Mouse (Mus musculus) heart, embryonic 15.5 days (tissue): Measurements from ENCODE around the gene Pigg. TPM values are rescaled to one million over a fixed set of nuclear protein-coding genes. Genes with fewer than 3 reads are reported as not detected.
A peak's percentile ranks its signal among the peaks of the same experiment; 100 is the strongest.
"Not testable (repeated sequence)": the region's sequence is repeated elsewhere in the genome, so short reads cannot be mapped to it uniquely, and the experiment has no call there.

Experiments
- ATAC-seq: fragments of 200-750 bp; cut with Nextera tagmentation; replicated peaks from 2 replicates; pipeline ENCODE4 v1.8.0; 2017; ENCODE audit warnings: low read depth, moderate TSS enrichment; ENCODE audit not compliant: insufficient number of reproducible peaks, insufficient read depth, low FRiP score
- H3K27ac ChIP-seq: fragments of 300-500 bp; sonication (generic); 2 replicates; pipeline ENCODE4 v1.5.1; 2015; ENCODE audit warnings: mild to moderate bottlenecking, inconsistent platforms
- H3K27me3 ChIP-seq: fragments of 300-500 bp; sonication (generic); 2 replicates; pipeline ENCODE4 v1.6.1; 2015; ENCODE audit warnings: inconsistent platforms
- H3K36me3 ChIP-seq: fragments of 300-500 bp; sonication (generic); 2 replicates; pipeline ENCODE4 v1.6.1; 2015; ENCODE audit warnings: mild to moderate bottlenecking, inconsistent platforms
- H3K4me1 ChIP-seq: fragments of 300-500 bp; sonication (generic); replicated peaks from 2 replicates; pipeline ENCODE4 v1.6.1; 2015; ENCODE audit warnings: inconsistent platforms
- H3K4me2 ChIP-seq: fragments of 300-500 bp; sonication (generic); 2 replicates; pipeline ENCODE4 v1.6.1; 2015; ENCODE audit warnings: inconsistent platforms, mild to moderate bottlenecking, moderate library complexity
- H3K4me3 ChIP-seq: fragments of 300-500 bp; sonication (generic); 2 replicates; pipeline ENCODE4 v1.5.1; 2015; ENCODE audit warnings: mild to moderate bottlenecking, inconsistent platforms
- H3K9ac ChIP-seq: fragments of 300-500 bp; sonication (generic); 2 replicates; pipeline ENCODE4 v1.6.1; 2015; ENCODE audit warnings: mild to moderate bottlenecking, inconsistent platforms
- H3K9me3 ChIP-seq: fragments of 300-500 bp; sonication (generic); replicated peaks from 2 replicates; pipeline ENCODE4 v1.6.1; 2016; ENCODE audit warnings: inconsistent platforms
- WGBS: fragments of 180-500 bp; shearing (Covaris S2); methylation state at CpG from one replicate; pipeline ENCODE4 v1.1.7; 2015; ENCODE audit warnings: mixed read lengths; 5-methylcytosine and 5-hydroxymethylcytosine counted together
- polyA plus RNA-seq: library from polyadenylated mRNA; unstranded; fragments of >200 nt; fragmentation: Nextera tagmentation; extraction: Ambion mirVana; gene quantifications from 2 replicates; pipeline ENCODE4 v1.2.1, GENCODE M21; 2015

The Pigg gene
- polyA plus RNA-seq: 5.3 and 5.7 TPM in 2 replicates

- peak within 1 kb of the TSS; percentile 94 for H3K4me3 ChIP-seq
- peak within 1 kb of the TSS; percentile 90 for H3K9ac ChIP-seq
- no peaks in the 10 kb centered on the region for H3K27me3 ChIP-seq
- peak; percentile 97 for ATAC-seq
- H3K9me3 ChIP-seq: no peaks in the 10 kb centered on the region
- peak within 1 kb of the TSS; percentile 84 for H3K27ac ChIP-seq
- WGBS: under 1% methylated on average over 55 of the region's 57 CpGs
- peaks cover 9% of the 10 kb centered on the region for H3K4me1 ChIP-seq
- peaks cover 2% of the 10 kb centered on the region; the same call in 1 of the 2 replicates for H3K36me3 ChIP-seq
- H3K4me2 ChIP-seq: peak within 1 kb of the TSS; percentile 80
Measured at GRCm38 (mm10) chr5:108312224-108313064, at the start of gene Pigg. Gene Pigg, plus strand, starts transcription at chr5:108312609.

- no peak for ATAC-seq
- H3K36me3 ChIP-seq: no peaks in the 10 kb centered on the region
- H3K4me3 ChIP-seq: no peak overlapping the region
- peaks cover under 1% of the 10 kb centered on the region; the same call in 1 of the 2 replicates for H3K4me1 ChIP-seq
- no peak overlapping the region for H3K4me2 ChIP-seq
- no peak overlapping the region for H3K9ac ChIP-seq
- H3K9me3 ChIP-seq: no peaks in the 10 kb centered on the region
- no peak overlapping the region for H3K27ac ChIP-seq
- WGBS: 26% methylated on average over 4 of the region's 4 CpGs
- H3K27me3 ChIP-seq: no peaks in the 10 kb centered on the region
Measured at GRCm38 (mm10) chr5:108262722-108263121, 49.7 kb upstream of the Pigg start.

GRCm38 (mm10) chr5:108263785-108264184 lies 48.6 kb upstream of the Pigg start:
- not testable (repeated sequence) for H3K4me2 ChIP-seq, H3K36me3 ChIP-seq, H3K4me3 ChIP-seq, H3K9ac ChIP-seq, ATAC-seq, H3K9me3 ChIP-seq, H3K4me1 ChIP-seq, H3K27me3 ChIP-seq, H3K27ac ChIP-seq
- 70% methylated on average over 1 of the region's 1 CpGs for WGBS

GRCm38 (mm10) chr5:108266990-108267389 lies 45.4 kb upstream of the Pigg start:
- H3K4me3 ChIP-seq: no peak overlapping the region
- H3K27me3 ChIP-seq: no peaks in the 10 kb centered on the region
- no peak for ATAC-seq
- H3K4me2 ChIP-seq: no peak overlapping the region
- H3K9me3 ChIP-seq: no peaks in the 10 kb centered on the region
- no peak overlapping the region for H3K9ac ChIP-seq
- H3K36me3 ChIP-seq: no peaks in the 10 kb centered on the region
- H3K4me1 ChIP-seq: peaks cover 18% of the 10 kb centered on the region
- H3K27ac ChIP-seq: no peak overlapping the region

- peak within 1 kb of the TSS; percentile 78 for H3K4me2 ChIP-seq
- no peaks in the 10 kb centered on the region for H3K9me3 ChIP-seq
- H3K4me1 ChIP-seq: peaks cover 21% of the 10 kb centered on the region
- H3K4me3 ChIP-seq: peak within 1 kb of the TSS; percentile 90
- H3K36me3 ChIP-seq: 0 out of 2 replicates have a peak, but pooled peaks cover 4% of the 10 kb centered on the region
- 1% methylated on average over 43 of the region's 55 CpGs for WGBS
- H3K27ac ChIP-seq: peak within 1 kb of the TSS; percentile 98
- no peaks in the 10 kb centered on the region for H3K27me3 ChIP-seq
- peak within 1 kb of the TSS; percentile 96 for H3K9ac ChIP-seq
- ATAC-seq: peak; percentile 96
Measured at GRCm38 (mm10) chr5:108268127-108269062, 44.0 kb upstream of the Pigg start, which contains the start of gene Dr1. Gene Dr1, plus strand, starts transcription at chr5:108268897.

GRCm38 (mm10) chr5:108269063-108269810 lies 43.2 kb upstream of the Pigg start:
- peaks cover 4% of the 10 kb centered on the region; the same call in 1 of the 2 replicates for H3K36me3 ChIP-seq
- WGBS: under 1% methylated on average over 44 of the region's 44 CpGs
- H3K4me2 ChIP-seq: peak overlapping the region; percentile 78
- H3K27me3 ChIP-seq: no peaks in the 10 kb centered on the region
- no peaks in the 10 kb centered on the region for H3K9me3 ChIP-seq
- H3K4me1 ChIP-seq: peaks cover 21% of the 10 kb centered on the region
- peak overlapping the region; percentile 98 for H3K27ac ChIP-seq
- H3K4me3 ChIP-seq: peak overlapping the region; percentile 90
- ATAC-seq: peak; percentile 53
- H3K9ac ChIP-seq: peak overlapping the region; percentile 96

GRCm38 (mm10) chr5:108269811-108270151 lies 42.6 kb upstream of the Pigg start:
- H3K4me3 ChIP-seq: peak overlapping the region; percentile 90
- H3K9ac ChIP-seq: peak overlapping the region; percentile 96
- no peak for ATAC-seq
- peak overlapping the region; percentile 78 for H3K4me2 ChIP-seq
- H3K27ac ChIP-seq: no peak overlapping the region; the same call in 1 of the 2 replicates
- H3K9me3 ChIP-seq: no peaks in the 10 kb centered on the region
- no peaks in the 10 kb centered on the region for H3K27me3 ChIP-seq
- WGBS: 8% methylated on average over 7 of the region's 7 CpGs
- H3K36me3 ChIP-seq: peaks cover 4% of the 10 kb centered on the region; the same call in 1 of the 2 replicates
- H3K4me1 ChIP-seq: peaks cover 21% of the 10 kb centered on the region

GRCm38 (mm10) chr5:108270415-108270814 lies 42.0 kb upstream of the Pigg start:
- Histone ChIP-seq H3K4me2 (peak overlapping the region; percentile 78), H3K4me3 (peak overlapping the region; percentile 90), H3K9ac (peak overlapping the region; percentile 8; the same call in 1 of the 2 replicates), H3K27me3 (no peaks in the 10 kb centered on the region), H3K9me3 (no peaks in the 10 kb centered on the region), H3K27ac (no peak overlapping the region), H3K36me3 (peaks cover 4% of the 10 kb centered on the region; the same call in 1 of the 2 replicates), H3K4me1 (peaks cover 21% of the 10 kb centered on the region)
- no peak for ATAC-seq
- WGBS: 31% methylated on average over 9 of the region's 9 CpGs

- ATAC-seq, H3K36me3 ChIP-seq, H3K4me3 ChIP-seq, H3K9ac ChIP-seq, H3K27me3 ChIP-seq, H3K27ac ChIP-seq, H3K9me3 ChIP-seq: not testable (repeated sequence)
- 88% methylated on average over 6 of the region's 6 CpGs for WGBS
- Histone ChIP-seq H3K4me2 (peak overlapping the region; percentile 78), H3K4me1 (peaks cover 21% of the 10 kb centered on the region)
Measured at GRCm38 (mm10) chr5:108271345-108271744, 41.1 kb upstream of the Pigg start.

GRCm38 (mm10) chr5:108286957-108287356 lies 25.5 kb upstream of the Pigg start:
- no peak for ATAC-seq
- Histone ChIP-seq H3K9me3 (no peaks in the 10 kb centered on the region), H3K9ac (no peak overlapping the region), H3K4me1 (no peaks in the 10 kb centered on the region), H3K27me3 (no peaks in the 10 kb centered on the region), H3K4me2 (no peak overlapping the region), H3K4me3 (no peak overlapping the region), H3K27ac (no peak overlapping the region), H3K36me3 (no peaks in the 10 kb centered on the region; the same call in 1 of the 2 replicates)
- 53% methylated on average over 2 of the region's 2 CpGs for WGBS
